Mouse (Mus musculus): Measurements from ENCODE around the gene Aim2.

- TF ChIP-seq CTCF (IDR thresholded peaks at IDR 0.05; ENCODE audit: extremely low read depth, insufficient read length, insufficient replicate concordance, low read depth, low read length): no peak
- no peak for TF ChIP-seq POLR2A (IDR thresholded peaks at IDR 0.05; ENCODE audit: low read depth, low read length)
These were observed 81.7 kb downstream of the Aim2 start for GRCm38 (mm10) chr1:173432411-173432810.
